Mouse (Mus musculus) neutrophil, adult 65 days (primary cell): ENCODE results near the gene Lrrc40. TPM values are rescaled to one million over a fixed set of nuclear protein-coding genes. Genes with fewer than 3 reads are reported as not detected.

Source experiments
- total RNA-seq: library from RNA; stranded (reverse); gene quantifications from 2 replicates; pipeline ENCODE4 v1.2.4, GENCODE M21; 2023

Lrrc40 gene
- 9.6 and 9.9 TPM in 2 replicates for total RNA-seq

GRCm38 (mm10) chr3:158036329-158036988 is at the start of gene Lrrc40, which contains the start of gene Srsf11:
TSS of gene Lrrc40 (plus strand) at chr3:158036662.
TSS of gene Srsf11 (minus strand) at chr3:158036639.

Other genes with a start within 250 kb of the Lrrc40 start
- not detected in 2 replicates for gene Cth, start 111.6 kb upstream of the Lrrc40 start, total RNA-seq
- gene Ankrd13c, start 89.4 kb upstream of the Lrrc40 start, total RNA-seq = 68.5 and 111 TPM in 2 replicates
- 214 and 275 TPM in 2 replicates for gene Srsf11, start within 50 bp of the Lrrc40 start, total RNA-seq